Mouse (Mus musculus): ENCODE data around the gene Ccdc24.

GRCm38 (mm10) chr4:117846261-117846660 is 26.1 kb downstream of the Ccdc24 start:
- TF ChIP-seq CTCF (IDR thresholded peaks at IDR 0.05; ENCODE audit: low read depth, low read length): no peak
- TF ChIP-seq POLR2A (IDR thresholded peaks at IDR 0.05; ENCODE audit: extremely low read depth, insufficient read depth, low read length): no peak
